1 mouse cellular context compared by ENCODE assay signal in the genomic region with DNA sequence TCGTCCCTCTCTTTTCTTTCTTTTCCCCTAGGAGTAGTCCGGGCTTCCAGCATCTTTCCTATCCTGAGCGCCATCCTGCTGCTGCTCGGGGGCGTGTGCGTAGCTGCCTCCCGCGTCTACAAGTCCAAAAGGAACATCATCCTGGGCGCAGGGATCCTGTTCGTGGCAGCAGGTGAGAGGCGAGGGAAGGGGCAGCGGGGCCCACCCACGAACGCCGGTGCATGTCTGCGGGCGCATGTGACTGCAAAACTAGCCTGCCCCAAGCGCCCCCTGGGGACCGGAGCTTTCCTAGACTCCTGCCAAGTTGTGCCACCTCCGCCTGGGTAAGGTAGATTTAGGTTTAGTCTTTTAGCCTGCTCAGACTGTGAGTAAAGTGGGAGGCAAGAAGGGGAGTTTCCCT.
TF ChIP-seq lines count a peak whose summit lies in the region.

No protein-coding gene starts in this region.

TF ChIP-seq in CH12.LX, 34 proteins besides CTCF, POLR2A, EP300 and RAD21 (continued from another document):
- TF ChIP-seq GABPA (IDR thresholded peaks at IDR 0.05; ENCODE audit: insufficient replicate concordance, low read depth, low read length) = no peak
- TF ChIP-seq MAX (IDR thresholded peaks at IDR 0.05; ENCODE audit: low read length) = peak; percentile 52; the same call in 1 of the 2 replicates
- TF ChIP-seq CHD1 (IDR thresholded peaks at IDR 0.05; ENCODE audit: low read depth, low read length) = no peak
- TF ChIP-seq TBP (conservative IDR thresholded peaks at IDR 0.05; ENCODE audit: low read depth, low read length) = no peak
